22 mouse cellular contexts compared by ENCODE assay signal in genomic region chr11:107705060-107705459, GRCm38 (mm10). TPM values are rescaled to one million over a fixed set of nuclear protein-coding genes. Genes with fewer than 3 reads are reported as not detected.
DNase-seq lines count a peak whose midpoint lies in the region; ATAC-seq lines count a peak whose summit lies in the region.
"Had no signal": no experiment of that assay in that cellular context is flagged by ENCODE, and none has a peak within 500 bp of the region (broad histone marks: within the 10 kb centered on the region; RNA-seq: fewer than 3 reads in every experiment).

No protein-coding gene starts in this region.

- no peak for DNase-seq in kidney, postnatal 10 days
- peak; percentile 23 for DNase-seq in brain, adult 2 months (ENCODE audit: low read depth, low spot score)
- DNase-seq in midbrain, embryonic 14.5 days: peak; percentile 35
- DNase-seq in adrenal gland, postnatal 14 days: no peak
- no peak for DNase-seq in thymus, adult 18-20 months
- DNase-seq: adrenal gland, postnatal 36 days; gastrocnemius, postnatal 10 days; heart, adult 11 months; heart, postnatal 14 days; layer of hippocampus, postnatal 36 days; right cerebral cortex, postnatal 25 days had no signal

- WGBS in forebrain, embryonic 13.5 days: 78% methylated on average over 6 of the region's 6 CpGs
- 67% methylated on average over 6 of the region's 6 CpGs for WGBS in forebrain, embryonic 15.5 days
- 47% methylated on average over 6 of the region's 6 CpGs for WGBS in kidney, embryonic 16.5 days
- WGBS in midbrain, embryonic 14.5 days: 49% methylated on average over 6 of the region's 6 CpGs

- H3K9me3 ChIP-seq in forebrain, embryonic 13.5 days (replicated peaks): no peaks in the 10 kb centered on the region
- H3K9me3 ChIP-seq in forebrain, embryonic 15.5 days: no peaks in the 10 kb centered on the region
- H3K9me3 ChIP-seq in kidney, embryonic 16.5 days (ENCODE audit: low read length): no peaks in the 10 kb centered on the region
- 0 out of 2 replicates have a peak, but pooled peaks cover 2% of the 10 kb centered on the region for H3K9me3 ChIP-seq in midbrain, embryonic 14.5 days (ENCODE audit: control insufficient read depth, low read length)
- H3K9me3 ChIP-seq: heart, embryonic 12.5 days; neural tube, embryonic 12.5 days had no signal

- H3K36me3 ChIP-seq in forebrain, embryonic 13.5 days (ENCODE audit: poor library complexity, severe bottlenecking): no peaks in the 10 kb centered on the region
- no peaks in the 10 kb centered on the region for H3K36me3 ChIP-seq in forebrain, embryonic 15.5 days
- no peaks in the 10 kb centered on the region for H3K36me3 ChIP-seq in kidney, embryonic 16.5 days (ENCODE audit: insufficient read depth, low read length)
- no peaks in the 10 kb centered on the region for H3K36me3 ChIP-seq in midbrain, embryonic 14.5 days (ENCODE audit: control insufficient read depth, insufficient read depth, low read length)
- H3K36me3 ChIP-seq: heart, embryonic 12.5 days; neural tube, embryonic 12.5 days had no signal

- H3K9ac ChIP-seq in forebrain, embryonic 13.5 days: no peak overlapping the region
- no peak overlapping the region for H3K9ac ChIP-seq in forebrain, embryonic 15.5 days (replicated peaks)
- H3K9ac ChIP-seq in kidney, embryonic 16.5 days (replicated peaks; ENCODE audit: low read length): no peak overlapping the region
- no peak overlapping the region for H3K9ac ChIP-seq in midbrain, embryonic 14.5 days (replicated peaks; ENCODE audit: low read length)
- H3K9ac ChIP-seq: heart, embryonic 12.5 days; liver, embryonic 14.5 days; neural tube, embryonic 12.5 days had no signal

- H3K4me3 ChIP-seq in forebrain, embryonic 13.5 days: no peak overlapping the region
- H3K4me3 ChIP-seq in forebrain, embryonic 15.5 days: no peak overlapping the region
- no peak overlapping the region for H3K4me3 ChIP-seq in kidney, embryonic 16.5 days (ENCODE audit: low read length)
- no peak overlapping the region for H3K4me3 ChIP-seq in midbrain, embryonic 14.5 days (replicated peaks; ENCODE audit: low read depth, low read length)
- H3K4me3 ChIP-seq: heart, embryonic 12.5 days; neural tube, embryonic 12.5 days had no signal

- H3K4me2 ChIP-seq in forebrain, embryonic 13.5 days: no peak overlapping the region
- no peak overlapping the region for H3K4me2 ChIP-seq in forebrain, embryonic 15.5 days (replicated peaks)
- H3K4me2 ChIP-seq in kidney, embryonic 16.5 days (replicated peaks; ENCODE audit: low read depth, low read length): no peak overlapping the region
- H3K4me2 ChIP-seq in midbrain, embryonic 14.5 days (ENCODE audit: low read length): no peak overlapping the region
- H3K4me2 ChIP-seq: heart, embryonic 12.5 days; neural tube, embryonic 12.5 days had no signal

- ATAC-seq in forebrain, embryonic 13.5 days: peak; percentile 50; the same call in 1 of the 2 replicates
- no peak for ATAC-seq in forebrain, embryonic 15.5 days (replicated peaks)
- ATAC-seq in kidney, embryonic 16.5 days (ENCODE audit: low FRiP score, low TSS enrichment): 0 out of 2 replicates have a peak, but pooled peaks have one; percentile 17
- no peak; the same call in 1 of the 2 replicates for ATAC-seq in midbrain, embryonic 14.5 days (ENCODE audit: low FRiP score, low TSS enrichment)

- no peaks in the 10 kb centered on the region; the same call in 1 of the 2 replicates for H3K27me3 ChIP-seq in forebrain, embryonic 13.5 days
- no peaks in the 10 kb centered on the region for H3K27me3 ChIP-seq in forebrain, embryonic 15.5 days
- H3K27me3 ChIP-seq in kidney, embryonic 16.5 days (ENCODE audit: insufficient read depth, low read length): no peaks in the 10 kb centered on the region
- H3K27me3 ChIP-seq in midbrain, embryonic 14.5 days (ENCODE audit: control insufficient read depth, insufficient read depth, low read length): no peaks in the 10 kb centered on the region; the same call in 1 of the 2 replicates
- H3K27me3 ChIP-seq: neural tube, embryonic 12.5 days had no signal

- peaks cover 11% of the 10 kb centered on the region for H3K4me1 ChIP-seq in forebrain, embryonic 13.5 days
- peaks cover 9% of the 10 kb centered on the region for H3K4me1 ChIP-seq in forebrain, embryonic 15.5 days
- peaks cover 29% of the 10 kb centered on the region for H3K4me1 ChIP-seq in kidney, embryonic 16.5 days (ENCODE audit: insufficient read depth, low read length)
- H3K4me1 ChIP-seq in midbrain, embryonic 14.5 days (ENCODE audit: control insufficient read depth, insufficient read depth, low read length): peaks cover 5% of the 10 kb centered on the region; the same call in 1 of the 2 replicates

- H3K27ac ChIP-seq in forebrain, embryonic 13.5 days: no peak overlapping the region
- H3K27ac ChIP-seq in forebrain, embryonic 15.5 days (replicated peaks): no peak overlapping the region
- H3K27ac ChIP-seq in kidney, embryonic 16.5 days (ENCODE audit: low read length): no peak overlapping the region; the same call in 1 of the 2 replicates
- H3K27ac ChIP-seq in midbrain, embryonic 14.5 days (replicated peaks; ENCODE audit: low read depth, low read length): no peak overlapping the region
- H3K27ac ChIP-seq: liver, embryonic 14.5 days; neural tube, embryonic 12.5 days had no signal

RNA-seq across cellular contexts. Expression of gene Cacng1, which starts 11.3 kb away (rescaled TPM):
- 0.33 TPM in 1 of 2 replicates, not detected in the other for polyA plus RNA-seq in forebrain, embryonic 13.5 days (2015; fragmentation: Nextera tagmentation; extraction: Ambion mirVana)
- polyA plus RNA-seq in forebrain, embryonic 15.5 days (2015; fragmentation: Nextera tagmentation; extraction: Ambion mirVana): 0.27 and 0.34 TPM in 2 replicates
- 0.95 and 1.3 TPM in 2 replicates for polyA plus RNA-seq in kidney, embryonic 16.5 days (2015; fragmentation: Nextera tagmentation; extraction: Ambion mirVana)
- polyA plus RNA-seq in midbrain, embryonic 14.5 days (2014; fragmentation: Nextera tagmentation; extraction: Ambion mirVana): 0.45 and 0.46 TPM in 2 replicates
- total RNA-seq in adrenal gland, postnatal 14 days (2021): 0.26 TPM in 1 of 2 replicates, not detected in the other
- total RNA-seq: heart, postnatal 14 days; layer of hippocampus, adult 18-20 months; layer of hippocampus, postnatal 36 days; left cerebral cortex, postnatal 14 days; MEL had no signal
- polyA plus RNA-seq: heart, embryonic 12.5 days; intestine, embryonic 14.5 days; liver, embryonic 14.5 days; stomach, embryonic 14.5 days had no signal

Comparison
In these comparisons a context has a peak if more than half of its experiments do, and no peak if none do; other contexts are left out.
1. ATAC-seq: peak in forebrain, embryonic 13.5 days (single experiment) and kidney, embryonic 16.5 days (single experiment); none in forebrain, embryonic 15.5 days (single experiment) and midbrain, embryonic 14.5 days (single experiment).
2. DNase-seq: peak in brain, adult 2 months (single experiment) and midbrain, embryonic 14.5 days (single experiment); none in kidney, postnatal 10 days (single experiment), adrenal gland, postnatal 14 days (single experiment) and thymus, adult 18-20 months (0 of 2).